Mouse (Mus musculus) c-Kit-positive CD71-positive TER-119-positive erythroid progenitor cells, embryonic 14.5 days (primary cell): ENCODE results near the gene Pign.

Experiments
- DNase-seq: peaks from one replicate; pipeline ENCODE4 v3.0.0-alpha.2; 2013; ENCODE audit warnings: low spot score

Gene Pign

GRCm38 (mm10) chr1:105663171-105663961, at the start of gene Pign, which contains the start of gene Relch:
Pign (minus strand) TSS chr1:105663677.
Relch (plus strand) TSS chr1:105663861.
- DNase-seq, result peak; percentile 99

- no peak for DNase-seq
Observed at GRCm38 (mm10) chr1:105712822-105713221, 49.3 kb upstream of the Pign start.

DNA sequence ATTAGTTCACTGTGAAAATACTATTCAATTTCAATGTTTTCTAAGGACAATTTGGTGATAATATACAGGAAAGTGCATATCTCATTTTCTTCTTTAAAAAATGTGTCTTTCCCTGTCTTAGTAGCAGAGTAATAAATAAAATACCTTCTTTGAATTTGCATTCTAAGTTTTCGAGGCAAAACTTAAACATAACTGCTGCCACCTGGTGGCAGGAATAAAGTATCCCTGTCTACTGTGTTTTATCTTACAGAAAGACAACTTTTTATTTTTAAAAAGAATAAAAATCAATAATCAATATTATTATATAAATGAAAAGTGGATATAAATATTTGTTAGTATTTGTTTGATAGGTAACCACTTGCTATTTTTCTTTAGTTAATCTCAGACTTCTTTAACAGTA, 47.8 kb upstream of the Pign start:
- DNase-seq, result peak; percentile 29

DNA sequence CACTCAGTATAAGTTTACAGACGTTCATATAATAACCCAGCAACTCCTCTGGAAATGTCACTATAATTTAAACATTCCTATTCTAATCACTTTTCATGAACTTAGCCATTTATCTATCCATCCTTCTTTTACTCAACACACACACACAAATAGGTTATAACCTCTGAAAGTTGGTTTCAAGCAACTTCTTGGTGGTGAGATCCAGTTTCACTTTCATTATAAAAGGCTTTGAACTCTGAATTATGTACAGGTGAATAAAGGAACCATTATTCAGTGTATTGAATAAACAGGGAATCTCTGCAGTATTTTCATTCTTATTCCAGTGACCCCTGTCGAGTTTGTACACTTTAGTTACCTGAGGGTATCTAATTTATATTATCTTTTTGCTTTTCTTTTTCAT, 45.9 kb upstream of the Pign start:
- DNase-seq, result no peak

- DNase-seq, result no peak
Observed at GRCm38 (mm10) chr1:105700984-105701530, 37.6 kb upstream of the Pign start.

GRCm38 (mm10) chr1:105695581-105695980, 32.1 kb upstream of the Pign start:
- no peak for DNase-seq

- no peak for DNase-seq
Observed at GRCm38 (mm10) chr1:105685501-105685900, 22.0 kb upstream of the Pign start.

- peak; percentile 35 for DNase-seq
Observed at GRCm38 (mm10) chr1:105680587-105680986, 17.1 kb upstream of the Pign start.

DNA sequence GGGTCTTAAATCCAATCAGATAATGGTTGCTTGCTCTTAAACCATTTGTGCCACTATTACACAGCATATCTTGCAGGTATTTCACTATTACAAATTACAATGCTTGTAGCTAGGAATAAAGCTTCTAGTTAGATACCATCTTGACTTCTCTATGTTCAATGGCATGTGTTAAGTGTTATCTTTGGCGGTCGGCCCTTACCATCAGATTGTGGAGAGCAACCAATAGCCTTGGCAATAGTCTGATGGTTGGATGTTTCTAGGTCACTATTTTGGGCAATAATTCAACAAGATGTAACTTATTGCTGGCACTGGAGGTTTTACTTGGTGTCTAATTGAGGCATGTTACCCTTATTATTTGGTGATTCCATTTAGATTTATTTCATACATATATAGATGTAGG, 11.3 kb upstream of the Pign start:
- DNase-seq, result no peak

DNA sequence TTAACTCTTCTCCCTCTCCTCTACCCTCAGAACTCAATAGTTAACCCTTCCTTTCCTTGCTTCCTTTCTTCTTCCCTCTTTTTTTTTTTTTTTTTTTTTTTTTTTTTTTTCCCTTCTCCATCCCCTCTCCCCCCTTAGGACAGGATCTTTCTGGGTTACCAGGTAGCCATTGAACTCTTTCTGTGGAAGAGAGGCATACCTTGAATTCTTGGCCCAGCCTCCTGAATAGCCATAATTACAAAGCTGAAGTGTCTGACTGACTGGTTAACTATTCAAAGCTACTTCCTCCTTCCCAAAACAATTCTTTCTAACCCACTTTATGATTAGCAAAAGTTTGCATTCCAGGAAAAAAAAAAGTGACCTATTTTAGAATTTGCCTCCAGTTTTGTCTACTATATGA, 6.2 kb upstream of the Pign start:
- DNase-seq, result no peak

DNA sequence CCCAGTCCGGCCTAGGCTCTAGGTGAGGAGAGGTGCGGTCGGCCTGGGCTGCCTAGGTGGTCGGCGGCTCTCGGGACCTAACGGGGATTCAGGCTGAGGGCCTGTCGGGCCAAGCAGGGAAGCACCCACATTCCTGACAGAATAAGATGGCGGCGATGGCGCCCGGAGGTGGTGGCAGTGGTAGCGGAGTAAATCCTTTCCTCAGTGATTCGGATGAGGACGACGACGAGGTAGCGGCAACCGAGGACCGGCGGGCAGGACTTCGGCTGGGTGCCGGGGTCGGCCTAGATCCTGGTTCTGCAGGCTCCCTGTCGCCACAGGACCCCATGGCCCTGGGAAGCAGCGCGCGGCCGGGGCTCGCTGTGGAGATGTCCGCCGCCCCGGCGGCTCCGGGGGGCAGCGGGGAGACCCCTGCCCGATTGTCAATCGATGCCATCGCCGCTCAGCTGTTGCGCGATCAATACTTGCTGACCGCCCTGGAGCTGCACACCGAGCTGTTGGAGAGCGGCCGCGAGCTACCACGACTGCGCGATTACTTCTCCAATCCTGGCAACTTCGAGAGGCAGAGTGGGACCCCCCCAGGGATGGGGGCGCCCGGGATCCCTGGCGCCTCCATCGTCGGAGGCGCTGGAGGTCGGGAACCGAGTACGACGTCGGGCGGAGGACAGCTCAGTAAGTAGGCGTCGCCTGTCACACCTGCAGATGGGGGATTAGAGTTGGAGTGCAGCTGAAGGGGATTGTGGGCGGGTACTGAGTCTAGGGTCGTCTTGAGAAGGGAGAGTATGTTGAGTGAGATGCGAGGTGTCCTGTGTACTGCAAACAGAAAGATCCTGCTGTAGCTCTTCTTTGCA, 710 bp upstream of the Pign start:
- DNase-seq, result no peak

- DNase-seq, result no peak
Observed at GRCm38 (mm10) chr1:105662820-105663170, 682 bp downstream of the Pign start.

GRCm38 (mm10) chr1:105660015-105660414, 3.5 kb downstream of the Pign start:
- peak; percentile 74 for DNase-seq

DNA sequence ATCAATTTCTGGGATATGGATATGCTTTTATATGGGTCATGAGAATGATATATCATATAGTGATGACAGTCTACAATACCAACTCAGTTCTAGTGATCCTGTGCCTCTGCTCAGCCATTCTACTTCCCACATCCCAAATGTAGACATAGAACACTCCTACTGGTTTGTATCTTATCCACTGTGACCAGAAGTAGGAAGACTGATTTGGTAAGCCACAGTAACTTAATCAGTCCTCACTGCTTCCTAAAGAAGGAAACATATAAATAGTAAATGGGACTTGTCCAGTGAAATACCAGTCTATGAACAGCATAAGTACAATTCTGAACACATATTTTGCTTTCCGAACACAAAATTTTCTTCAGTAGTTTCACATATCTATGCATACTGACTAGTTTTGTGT, 9.5 kb downstream of the Pign start:
- no peak for DNase-seq

GRCm38 (mm10) chr1:105650650-105651049, 12.8 kb downstream of the Pign start:
- DNase-seq, result no peak

DNA sequence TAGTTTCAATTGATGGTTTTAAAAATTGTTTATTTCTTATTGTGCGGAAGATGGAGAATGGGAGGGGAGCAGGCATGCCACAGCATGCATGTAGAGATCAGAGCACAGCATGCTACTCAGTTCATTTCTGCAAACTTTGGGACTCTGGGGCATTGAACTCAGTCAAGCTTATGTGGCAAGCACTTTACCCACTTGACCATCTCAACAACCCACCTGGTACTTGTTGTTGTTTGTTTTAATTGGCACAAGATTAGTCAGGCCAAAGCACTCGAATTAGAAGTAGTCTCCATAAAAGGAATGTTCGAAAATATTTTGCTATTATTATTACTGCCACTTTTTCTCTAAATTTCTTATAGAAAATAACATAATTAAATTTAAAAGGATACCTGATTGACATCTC, 19.4 kb downstream of the Pign start:
- no peak for DNase-seq

- peak; percentile 22 for DNase-seq
Observed at GRCm38 (mm10) chr1:105630481-105630880, 33.0 kb downstream of the Pign start.

- no peak for DNase-seq
Observed at GRCm38 (mm10) chr1:105589673-105590072, 73.8 kb downstream of the Pign start.

DNA sequence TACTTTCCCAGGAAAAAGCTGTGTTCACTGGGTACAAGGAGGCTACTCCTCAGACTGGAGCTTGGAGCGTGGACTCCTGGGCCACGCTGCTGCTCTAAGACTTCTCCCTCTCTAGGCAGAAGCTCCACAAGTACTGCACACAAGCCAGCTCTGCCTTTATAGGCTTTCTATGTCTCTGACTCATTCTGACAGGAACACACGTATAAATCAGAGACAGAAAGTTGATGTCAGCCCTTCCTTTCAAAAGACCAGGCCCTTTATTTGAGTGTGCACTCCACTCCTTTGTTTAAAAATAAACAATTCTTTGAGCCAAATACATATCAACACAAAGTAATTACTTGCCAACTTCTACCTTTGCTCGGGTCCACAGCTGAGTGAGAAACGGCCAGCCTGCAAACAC, 74.8 kb downstream of the Pign start:
- DNase-seq, result no peak

DNA sequence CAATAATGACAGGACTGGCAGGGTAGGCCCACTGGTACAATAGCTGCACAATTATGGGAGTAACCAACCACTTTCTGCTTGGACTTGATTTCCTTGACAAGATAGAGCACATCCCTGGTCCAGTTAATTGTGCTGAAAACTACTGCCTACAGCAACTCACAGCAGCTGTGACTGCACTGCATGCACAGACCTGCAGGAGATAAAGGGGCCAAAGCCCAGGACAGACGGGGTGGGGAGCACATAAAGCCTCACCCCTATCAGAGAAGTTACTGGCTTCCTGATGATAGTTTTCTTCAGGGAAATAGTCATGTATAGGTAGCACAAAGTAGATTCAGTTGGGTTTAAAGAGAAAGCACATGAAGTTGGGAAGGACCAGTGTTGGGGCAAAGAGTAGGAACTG, 80.7 kb downstream of the Pign start:
- DNase-seq, result no peak

DNA sequence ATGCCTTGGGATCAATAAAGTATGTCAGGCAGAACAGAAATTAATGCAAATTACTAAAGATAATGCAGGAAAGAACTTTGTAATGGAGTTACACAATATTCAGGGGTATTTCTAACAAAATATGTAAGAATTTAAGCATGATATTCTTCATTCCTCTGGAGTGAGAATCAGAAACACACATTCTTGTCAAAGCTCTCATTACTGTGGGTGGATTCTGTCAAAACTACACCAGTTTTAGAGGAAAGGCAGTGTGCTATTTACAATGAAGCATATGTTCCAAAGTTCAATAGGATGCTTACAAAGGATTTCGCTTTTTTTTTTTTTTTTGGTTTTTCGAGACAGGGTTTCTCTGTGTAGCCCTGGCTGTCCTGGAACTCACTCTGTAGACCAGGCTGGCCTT, 82.6 kb downstream of the Pign start:
- DNase-seq, result no peak

DNA sequence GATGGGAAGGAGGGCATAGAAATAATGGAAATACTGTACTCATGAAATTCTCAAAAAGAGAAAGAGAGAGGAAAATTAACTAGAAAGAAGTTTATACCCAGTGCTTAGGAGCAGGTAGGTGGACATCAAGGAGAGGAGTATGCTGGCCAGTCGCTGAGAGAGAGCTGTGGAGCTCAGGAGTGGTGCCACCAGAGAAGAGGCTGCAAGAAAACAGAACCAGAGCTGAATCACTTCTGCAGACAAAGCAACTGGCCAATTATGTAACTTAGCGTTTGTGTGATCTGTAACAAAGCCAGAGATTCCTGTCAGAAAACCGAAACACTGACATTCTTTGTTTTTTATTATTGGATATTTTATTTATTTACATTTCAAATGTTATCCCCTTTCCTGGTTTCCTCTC, 97.4 kb downstream of the Pign start:
- DNase-seq, result no peak

DNA sequence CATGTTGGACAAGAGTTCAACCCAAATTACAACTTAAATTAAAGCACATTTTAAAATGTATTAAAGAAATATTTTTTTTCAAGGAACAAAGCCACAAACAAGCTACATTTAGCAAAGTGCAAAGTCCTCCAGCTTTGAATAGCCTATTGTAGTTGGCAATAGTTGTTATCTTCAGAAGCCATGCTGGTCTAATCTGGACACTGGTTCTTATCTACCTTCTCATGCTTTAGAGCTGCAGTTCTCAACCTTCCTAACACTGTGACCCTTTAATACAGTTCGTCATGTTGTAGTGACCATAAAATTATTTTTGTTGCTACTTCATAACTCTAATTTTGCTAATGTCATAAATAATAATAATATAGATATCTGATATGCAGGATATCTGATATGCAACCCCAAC, 99.2 kb downstream of the Pign start:
- peak; percentile 4 for DNase-seq
